Mouse (Mus musculus) ZHBTc4 (cell line): ENCODE results near the gene Alox12e.
"Not testable (repeated sequence)": the region's sequence is repeated elsewhere in the genome, so short reads cannot be mapped to it uniquely, and the experiment has no call there.

Source experiments
- DNase-seq: peaks from one replicate; pipeline ENCODE4 v3.0.0-alpha.2; 2011; ENCODE audit warnings: low read depth, low spot score

Gene Alox12e

DNA sequence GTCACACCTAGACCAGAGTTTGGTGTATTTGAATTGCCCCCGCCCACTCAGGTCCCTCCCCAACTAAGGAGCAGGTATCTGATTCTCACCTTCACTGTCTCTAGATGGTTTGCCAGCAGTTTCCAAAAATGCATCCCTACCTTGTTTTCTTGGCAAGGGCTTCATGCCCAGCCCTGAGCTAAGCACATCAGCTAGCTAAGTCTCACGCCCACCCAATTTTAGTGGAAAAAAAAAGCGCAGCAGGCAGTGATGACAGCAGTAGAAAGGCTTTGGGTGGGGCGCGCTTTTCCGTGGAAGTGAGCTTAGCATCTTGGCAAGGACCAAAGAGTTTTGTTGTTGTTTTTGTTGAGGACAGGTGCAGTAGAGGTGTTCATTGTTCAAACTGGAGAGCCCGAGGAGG is at the start of gene Alox12e:
Alox12e (minus strand) TSS at position 101 of the 400 bp plus-strand sequence.
- peak; percentile 46 for DNase-seq

DNA sequence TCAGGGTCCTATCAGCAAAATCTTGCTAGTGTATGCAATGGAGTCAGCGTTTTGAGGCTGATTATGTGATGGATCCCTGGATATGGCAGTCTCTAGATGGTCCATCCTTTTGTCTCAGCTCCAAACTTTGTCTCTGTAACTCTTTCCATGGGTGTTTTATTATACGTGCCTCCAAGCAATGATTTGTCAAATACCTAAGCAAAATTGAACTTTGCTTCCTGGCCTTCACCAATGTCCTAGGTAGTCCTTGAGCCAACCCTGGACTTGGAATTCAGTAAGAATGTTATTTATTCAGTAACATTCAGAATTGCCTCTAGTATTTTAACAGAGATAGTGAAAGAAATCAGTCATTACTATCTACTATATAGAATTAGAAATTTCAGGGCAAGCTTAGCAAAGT is 46.2 kb upstream of the Alox12e start:
- DNase-seq: not testable (repeated sequence)

- not testable (repeated sequence) for DNase-seq
Observed at GRCm38 (mm10) chr11:70367701-70368100, 45.3 kb upstream of the Alox12e start.

DNA sequence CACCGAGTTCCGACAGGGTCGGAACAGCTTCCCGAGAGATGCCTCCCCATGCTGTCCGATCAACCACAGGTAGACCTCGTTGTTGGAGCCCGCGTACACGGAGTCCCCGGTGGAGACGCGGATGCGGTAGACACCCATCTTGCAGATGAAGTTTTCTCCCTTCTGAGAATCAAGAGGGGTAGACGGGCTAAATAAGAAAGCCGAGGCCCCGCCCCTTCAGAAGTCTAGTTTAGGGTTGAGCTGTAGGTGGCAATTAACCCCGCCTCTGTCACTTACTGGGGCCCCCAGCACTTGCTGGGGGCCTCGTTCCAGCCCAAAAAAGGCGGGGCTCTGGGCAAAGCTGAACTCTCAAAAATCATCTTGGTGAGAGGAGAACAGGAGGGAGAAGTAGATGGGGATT is 29.4 kb upstream of the Alox12e start, which contains the start of gene Alox15:
Alox15 (minus strand) TSS at position 164 of the 400 bp plus-strand sequence.
- DNase-seq: no peak

DNA sequence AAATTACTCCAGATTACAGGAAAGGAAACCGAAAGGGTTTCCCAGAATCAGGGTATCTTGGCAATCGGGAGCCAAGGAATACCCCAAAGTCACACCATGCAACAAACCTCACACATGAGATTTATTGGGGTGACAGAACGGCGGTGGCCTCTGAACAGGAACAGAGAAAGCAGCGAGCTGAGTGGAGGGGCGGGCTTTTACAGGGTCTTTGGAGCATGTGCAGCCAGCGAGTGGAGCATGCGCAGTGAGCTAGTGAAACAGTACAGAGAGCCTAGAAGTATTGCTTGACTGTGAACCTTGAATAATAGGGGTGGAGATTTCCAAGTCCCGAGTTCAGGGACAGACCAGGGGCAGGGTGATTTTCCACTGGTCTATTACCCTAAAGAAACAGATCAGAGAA is 26.2 kb upstream of the Alox12e start:
- no peak for DNase-seq

DNA sequence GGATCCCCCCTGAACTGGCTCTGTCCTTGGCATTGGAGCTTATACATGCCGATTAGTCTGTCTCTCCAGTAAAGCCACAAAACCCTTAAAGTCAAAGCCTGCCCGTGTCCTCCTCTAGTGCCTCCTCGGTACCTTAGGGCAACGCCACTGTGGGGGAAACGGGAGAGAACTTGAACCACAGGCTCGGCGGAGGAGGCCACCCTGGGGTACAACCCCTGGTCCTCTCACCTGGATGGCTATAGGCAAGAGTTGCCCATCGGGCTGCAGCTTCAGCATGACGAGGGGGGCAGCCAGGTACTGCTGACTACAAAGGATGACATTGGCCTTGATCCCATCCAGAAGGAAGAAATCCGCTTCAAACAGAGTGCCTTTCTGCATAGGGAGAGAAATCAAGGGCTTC is 25.4 kb upstream of the Alox12e start:
- DNase-seq: no peak

- DNase-seq: no peak
Observed at GRCm38 (mm10) chr11:70345546-70345945, 23.1 kb upstream of the Alox12e start.

GRCm38 (mm10) chr11:70345061-70345460 is 22.6 kb upstream of the Alox12e start:
- DNase-seq: no peak

- DNase-seq: peak; percentile 56
Observed at GRCm38 (mm10) chr11:70339481-70339880, 17.1 kb upstream of the Alox12e start.

DNA sequence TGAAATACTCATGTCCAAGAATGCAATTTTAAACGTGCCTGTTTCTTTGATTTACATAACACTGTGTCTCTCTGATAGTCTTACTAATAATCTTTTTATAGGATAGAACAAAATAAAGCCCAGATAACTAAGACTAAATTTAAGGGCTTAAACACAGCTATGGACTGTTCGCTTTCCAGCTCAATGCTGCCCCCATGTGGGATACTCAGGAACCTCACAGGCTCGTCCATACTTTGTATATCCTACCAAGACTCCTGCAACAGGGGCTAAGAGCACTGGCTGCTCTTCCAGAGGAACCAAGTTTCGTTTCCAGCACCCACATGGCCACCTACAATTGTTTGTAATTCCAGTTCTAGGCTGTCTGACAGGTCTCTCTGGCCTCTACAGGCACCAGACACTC is 12.0 kb upstream of the Alox12e start:
- DNase-seq: peak; percentile 72

- DNase-seq: no peak
Observed at GRCm38 (mm10) chr11:70324726-70325125, 2.3 kb upstream of the Alox12e start.

DNA sequence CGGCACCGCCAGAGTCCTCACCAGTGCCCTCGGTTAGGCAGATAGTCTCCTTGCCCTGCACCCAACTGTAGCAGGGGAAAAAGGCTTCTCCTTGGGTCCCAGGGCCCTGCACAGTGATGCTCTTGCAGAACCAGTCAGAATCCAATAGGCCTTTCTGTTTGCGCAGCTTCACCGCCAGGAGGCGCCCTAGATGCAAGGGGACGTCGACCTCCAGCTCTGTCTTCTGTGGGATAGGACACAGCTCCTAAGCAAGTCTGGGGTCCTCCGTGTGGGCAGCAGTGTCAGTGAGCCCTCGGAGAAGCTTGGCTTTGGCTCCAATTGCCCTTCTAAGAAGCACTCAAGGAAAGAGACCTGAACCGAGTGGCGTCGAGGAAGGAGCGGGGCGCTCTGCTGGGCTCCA is 764 bp downstream of the Alox12e start:
- DNase-seq: peak; percentile 84

GRCm38 (mm10) chr11:70319614-70320013 is 2.8 kb downstream of the Alox12e start:
- DNase-seq: no peak

GRCm38 (mm10) chr11:70313833-70314232 is 8.6 kb downstream of the Alox12e start:
- peak; percentile 68 for DNase-seq

DNA sequence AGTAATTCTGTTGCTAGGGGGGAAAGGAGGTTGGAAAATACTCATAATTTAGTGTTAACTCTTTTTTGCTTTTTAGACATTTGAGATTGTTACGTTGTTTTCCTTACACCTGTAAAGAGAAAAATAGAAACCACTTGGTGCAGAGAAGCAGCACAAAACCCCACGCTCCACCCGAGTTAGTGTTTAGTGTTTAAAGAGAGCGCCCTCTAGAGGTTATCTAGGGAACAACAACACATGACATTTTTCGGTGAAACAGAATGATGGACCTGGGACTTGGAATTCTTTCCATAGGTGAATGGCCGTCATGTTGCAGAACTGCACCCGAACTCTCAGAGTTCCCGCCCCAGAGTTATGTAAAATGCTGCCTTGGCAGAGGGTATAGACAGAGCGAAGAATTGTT is 13.1 kb downstream of the Alox12e start:
- DNase-seq: peak; percentile 66

DNA sequence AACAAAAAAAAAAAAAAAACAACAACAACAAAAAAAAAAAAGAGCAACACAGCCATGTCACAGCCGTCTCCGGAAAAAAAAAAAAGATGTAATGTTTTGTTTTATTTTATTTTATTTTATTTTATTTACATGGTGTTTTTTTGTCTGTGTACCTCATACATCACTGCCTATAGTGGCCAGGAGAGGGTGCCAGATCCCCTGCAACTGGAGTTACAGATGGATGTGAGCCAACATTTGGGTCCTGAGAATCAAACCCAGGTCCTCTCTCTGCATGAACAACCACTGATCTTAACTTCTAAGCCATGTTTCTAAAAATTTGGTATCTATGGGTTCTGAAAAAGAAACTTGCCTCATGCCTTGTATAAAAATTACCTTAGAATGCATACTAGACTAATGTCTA is 14.1 kb downstream of the Alox12e start:
- DNase-seq: peak; percentile 53

GRCm38 (mm10) chr11:70306159-70306558 is 16.3 kb downstream of the Alox12e start:
- DNase-seq: no peak

- DNase-seq: no peak
Observed at GRCm38 (mm10) chr11:70302293-70302692, 20.1 kb downstream of the Alox12e start.

GRCm38 (mm10) chr11:70297836-70298454 is 24.5 kb downstream of the Alox12e start:
- DNase-seq: no peak

DNA sequence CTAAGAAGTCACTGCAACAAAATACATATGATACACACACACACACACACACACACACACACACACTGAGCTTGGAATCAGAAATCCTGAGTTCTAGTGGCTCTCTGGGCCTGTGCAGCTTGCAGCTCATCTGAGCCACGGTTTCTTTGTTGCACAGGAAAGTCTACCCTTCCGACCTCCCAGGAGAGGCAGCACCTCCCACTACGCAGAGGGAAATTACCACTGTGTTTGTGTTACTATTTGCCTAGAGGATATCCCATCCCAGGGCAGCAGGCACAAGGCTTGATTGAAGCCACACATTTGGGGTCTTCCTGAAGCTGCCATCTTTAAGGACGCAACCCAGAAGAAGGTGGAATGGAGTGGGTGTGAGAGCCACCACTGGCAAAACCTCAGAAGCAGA is 25.0 kb downstream of the Alox12e start:
- DNase-seq: no peak

DNA sequence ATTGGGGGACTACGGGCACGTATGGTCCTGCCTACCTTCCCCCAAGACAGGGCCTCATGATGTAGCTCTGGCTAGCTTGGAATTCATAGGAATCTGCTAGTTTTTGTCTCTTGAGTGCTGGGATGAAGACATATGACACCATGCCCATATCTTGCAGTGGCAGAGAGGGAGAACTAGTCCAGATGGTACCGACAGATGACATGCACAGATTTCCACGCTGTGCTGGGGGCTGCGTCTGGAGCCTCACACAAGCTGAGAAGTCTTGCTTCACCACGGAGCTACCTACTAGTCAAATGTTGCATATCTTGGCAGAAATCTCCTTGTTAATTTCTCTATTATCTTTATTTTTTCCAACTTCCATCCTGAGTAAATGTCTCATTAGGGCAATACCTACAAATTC is 28.5 kb downstream of the Alox12e start:
- DNase-seq: no peak

GRCm38 (mm10) chr11:70291235-70291634 is 31.2 kb downstream of the Alox12e start:
- DNase-seq: no peak

GRCm38 (mm10) chr11:70289236-70289635 is 33.2 kb downstream of the Alox12e start:
- DNase-seq: no peak

GRCm38 (mm10) chr11:70288102-70288501 is 34.3 kb downstream of the Alox12e start:
- no peak for DNase-seq
